Mouse (Mus musculus): ENCODE data around the gene Hemk1.

- TF ChIP-seq CTCF (IDR thresholded peaks at IDR 0.05; ENCODE audit: control insufficient read depth, insufficient read depth, low read length) = no peak
- TF ChIP-seq POLR2A (IDR thresholded peaks at IDR 0.05; ENCODE audit: borderline replicate concordance, control insufficient read depth, low read depth, low read length) = no peak
Measured at GRCm38 (mm10) chr9:107282951-107283350, 55.2 kb downstream of the Hemk1 start.

All from bone marrow, adult 2 months (tissue).